Mouse (Mus musculus): ENCODE measurements around the gene Ccdc106. TPM values are rescaled to one million over a fixed set of nuclear protein-coding genes. Genes with fewer than 3 reads are reported as not detected.

The Ccdc106 gene
- polyA plus RNA-seq, 1 experiment = 0.34 TPM

DNA sequence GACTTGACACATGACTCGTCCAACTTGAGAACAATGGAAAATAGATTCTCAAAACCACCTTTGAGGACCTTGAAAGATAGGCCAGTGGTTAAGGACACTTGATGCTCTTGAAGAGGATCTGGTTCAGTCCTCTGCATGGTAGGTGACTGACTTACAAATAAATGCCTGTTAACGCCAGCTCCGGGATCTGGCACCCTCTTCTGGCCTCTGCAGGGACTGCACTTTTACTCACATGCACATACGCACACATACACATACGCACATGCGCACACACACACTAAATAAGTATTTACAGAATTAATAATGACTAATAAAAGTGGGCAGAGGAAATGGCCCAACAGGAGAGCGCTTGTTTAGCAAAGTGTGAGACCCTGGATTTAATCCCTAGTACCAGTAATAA, 43.5 kb upstream of the Ccdc106 start:
- no peak overlapping the region for H3ac ChIP-seq (ENCODE audit: control insufficient read depth, insufficient read length, low read depth)

DNA sequence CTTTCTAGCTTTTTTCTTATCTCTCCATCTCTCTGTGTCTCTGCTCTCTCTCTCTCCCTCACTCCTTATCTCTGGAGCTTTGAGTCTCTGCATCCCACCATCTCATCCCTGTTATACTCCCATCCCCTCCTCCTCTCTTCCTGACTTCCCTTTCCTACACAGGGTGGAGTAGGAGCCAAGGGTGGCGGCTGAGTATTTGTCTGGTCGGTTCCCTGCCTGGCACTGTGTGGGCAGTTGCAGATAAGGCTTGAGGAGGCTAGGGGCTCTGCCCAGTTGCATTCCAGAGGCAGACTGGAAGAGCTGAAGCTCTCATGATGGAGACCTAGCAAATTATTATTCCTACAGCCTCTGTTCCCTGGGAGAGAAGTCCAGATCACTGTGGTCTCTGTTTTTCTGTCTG, 32.1 kb upstream of the Ccdc106 start:
- no peaks in the 10 kb centered on the region for H3K36me3 ChIP-seq (ENCODE audit: control insufficient read depth, insufficient read depth)
- no peak overlapping the region for H3ac ChIP-seq (ENCODE audit: control insufficient read depth, insufficient read length, low read depth)
- peaks cover 17% of the 10 kb centered on the region for H3K27me3 ChIP-seq (ENCODE audit: control insufficient read depth, insufficient read depth, insufficient read length)
- TF ChIP-seq MYOG (IDR thresholded peaks at IDR 0.05; ENCODE audit: control insufficient read depth, extremely low read depth, insufficient read length) (no peak), MYOD1 (IDR thresholded peaks at IDR 0.05; ENCODE audit: control insufficient read depth, insufficient read length, low read depth) (no peak), MAX (IDR thresholded peaks at IDR 0.05) (no peak), FOSL1 (IDR thresholded peaks at IDR 0.05; ENCODE audit: insufficient read depth, low read length, poor library complexity, severe bottlenecking) (no peak), CTCF (IDR thresholded peaks at IDR 0.05; ENCODE audit: control insufficient read depth, insufficient read depth, insufficient read length) (no peak), CEBPB (IDR thresholded peaks at IDR 0.05; ENCODE audit: low read depth) (no peak), USF1 (IDR thresholded peaks at IDR 0.05; ENCODE audit: low read depth) (no peak)
- no peaks in the 10 kb centered on the region for H3K79me2 ChIP-seq (ENCODE audit: control insufficient read depth, insufficient read depth)
- H3K79me3 ChIP-seq (ENCODE audit: low read depth) = no peaks in the 10 kb centered on the region
- H3K4me3 ChIP-seq (ENCODE audit: insufficient read depth, poor library complexity, severe bottlenecking) = no peak overlapping the region

More for the DNA sequence above, 43.5 kb upstream of the Ccdc106 start:
- Histone ChIP-seq H3K79me3 (ENCODE audit: low read depth) (no peaks in the 10 kb centered on the region), H3K4me3 (ENCODE audit: insufficient read depth, poor library complexity, severe bottlenecking) (no peak overlapping the region), H3K36me3 (ENCODE audit: control insufficient read depth, insufficient read depth) (no peaks in the 10 kb centered on the region), H3K27me3 (ENCODE audit: control insufficient read depth, insufficient read depth, insufficient read length) (peaks cover 4% of the 10 kb centered on the region), H3K79me2 (ENCODE audit: control insufficient read depth, insufficient read depth) (no peaks in the 10 kb centered on the region)
- TF ChIP-seq CEBPB (IDR thresholded peaks at IDR 0.05; ENCODE audit: low read depth) (no peak), CTCF (IDR thresholded peaks at IDR 0.05; ENCODE audit: control insufficient read depth, insufficient read depth, insufficient read length) (no peak), FOSL1 (IDR thresholded peaks at IDR 0.05; ENCODE audit: insufficient read depth, low read length, poor library complexity, severe bottlenecking) (no peak), MYOD1 (IDR thresholded peaks at IDR 0.05; ENCODE audit: control insufficient read depth, insufficient read length, low read depth) (no peak), MAX (IDR thresholded peaks at IDR 0.05) (no peak), USF1 (IDR thresholded peaks at IDR 0.05; ENCODE audit: low read depth) (no peak), MYOG (IDR thresholded peaks at IDR 0.05; ENCODE audit: control insufficient read depth, extremely low read depth, insufficient read length) (no peak)

DNA sequence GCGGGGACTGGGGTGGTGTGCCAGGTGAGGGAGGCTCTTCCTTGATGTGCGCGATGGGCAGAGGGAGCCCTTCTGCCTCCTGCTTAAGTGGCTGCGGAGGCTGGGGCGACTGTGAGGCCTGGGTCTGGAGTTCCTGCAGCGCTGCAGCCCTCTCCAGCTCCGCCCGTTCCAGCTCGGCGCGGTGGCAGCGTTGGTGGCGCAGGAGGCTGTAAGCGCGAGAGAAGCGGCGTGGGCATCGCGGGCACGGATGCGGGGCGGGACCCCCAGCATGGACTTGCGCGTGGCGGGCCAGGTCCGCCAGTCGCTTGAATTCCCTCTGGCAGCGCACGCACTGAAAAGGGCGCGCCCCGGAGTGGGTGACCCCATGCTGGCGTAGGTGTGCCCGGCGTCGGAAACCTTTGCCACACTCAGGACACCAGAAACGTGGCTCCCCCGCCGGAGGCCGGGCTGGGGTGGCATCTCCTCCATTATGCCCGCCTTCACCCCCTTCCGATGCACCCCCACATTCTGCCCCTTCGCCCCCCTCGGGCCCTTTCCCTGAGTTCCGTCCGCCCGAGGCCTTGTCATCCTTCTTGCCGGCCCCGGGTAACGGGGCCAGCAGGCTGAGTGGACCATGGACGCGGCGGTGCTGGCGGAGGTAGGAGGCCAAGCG, 26.9 kb upstream of the Ccdc106 start:
- no peak overlapping the region for H3K4me3 ChIP-seq (ENCODE audit: insufficient read depth, poor library complexity, severe bottlenecking)
- H3ac ChIP-seq (ENCODE audit: control insufficient read depth, insufficient read length, low read depth) = no peak overlapping the region
- H3K79me2 ChIP-seq (ENCODE audit: control insufficient read depth, insufficient read depth) = peaks cover 6% of the 10 kb centered on the region
- no peaks in the 10 kb centered on the region for H3K27me3 ChIP-seq (ENCODE audit: control insufficient read depth, insufficient read depth, insufficient read length)
- no peak for TF ChIP-seq USF1 (IDR thresholded peaks at IDR 0.05; ENCODE audit: low read depth)
- TF ChIP-seq MYOG (IDR thresholded peaks at IDR 0.05; ENCODE audit: control insufficient read depth, extremely low read depth, insufficient read length) = no peak
- no peak for TF ChIP-seq MYOD1 (IDR thresholded peaks at IDR 0.05; ENCODE audit: control insufficient read depth, insufficient read length, low read depth)
- TF ChIP-seq FOSL1 (IDR thresholded peaks at IDR 0.05; ENCODE audit: insufficient read depth, low read length, poor library complexity, severe bottlenecking) = no peak
- no peak for TF ChIP-seq MAX (IDR thresholded peaks at IDR 0.05)
- no peaks in the 10 kb centered on the region for H3K36me3 ChIP-seq (ENCODE audit: control insufficient read depth, insufficient read depth)
- H3K79me3 ChIP-seq (ENCODE audit: low read depth) = no peaks in the 10 kb centered on the region

DNA sequence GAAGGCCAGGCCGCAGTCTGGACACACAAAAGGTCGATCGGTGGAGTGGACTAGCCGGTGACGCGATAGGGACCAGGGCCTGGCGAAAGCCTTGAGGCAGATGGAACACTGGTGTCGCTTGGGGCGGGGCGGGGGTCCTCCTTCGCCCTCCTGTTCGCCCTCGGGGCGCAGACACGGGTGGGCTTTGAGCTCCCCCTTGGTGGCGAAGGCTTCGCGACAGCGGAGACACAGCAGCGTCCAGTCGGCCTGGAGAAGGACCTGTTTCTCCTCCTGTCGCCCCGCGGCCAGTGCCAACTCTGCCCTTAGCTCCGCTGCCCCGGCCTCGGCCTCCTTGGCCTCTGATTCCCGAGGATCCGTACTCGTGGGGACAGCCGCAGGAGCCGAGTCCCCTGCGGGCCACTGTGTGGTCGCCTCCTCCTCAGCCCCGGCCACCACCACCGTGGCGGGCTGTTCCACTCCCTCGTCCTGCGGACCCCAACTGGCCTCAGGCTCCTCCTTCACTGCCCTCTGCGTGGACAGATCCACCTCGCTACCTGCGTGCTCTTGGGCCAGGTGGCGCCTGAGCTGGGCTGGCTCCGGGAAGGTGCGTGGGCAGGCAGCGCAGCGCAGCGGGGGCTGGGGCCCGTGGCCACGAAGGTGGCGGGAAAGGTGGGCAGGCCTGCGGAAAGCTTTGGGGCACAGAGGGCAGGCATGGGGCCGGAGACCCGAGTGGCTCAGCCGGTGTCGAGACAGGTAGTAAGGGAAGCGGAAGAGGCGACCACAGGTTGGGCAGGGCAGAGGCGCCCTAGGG, 26.2 kb upstream of the Ccdc106 start:
- H3ac ChIP-seq (ENCODE audit: control insufficient read depth, insufficient read length, low read depth) = no peak overlapping the region
- H3K79me2 ChIP-seq (ENCODE audit: control insufficient read depth, insufficient read depth) = peaks cover 6% of the 10 kb centered on the region
- H3K27me3 ChIP-seq (ENCODE audit: control insufficient read depth, insufficient read depth, insufficient read length) = no peaks in the 10 kb centered on the region
- no peaks in the 10 kb centered on the region for H3K36me3 ChIP-seq (ENCODE audit: control insufficient read depth, insufficient read depth)
- TF ChIP-seq CTCF (IDR thresholded peaks at IDR 0.05; ENCODE audit: control insufficient read depth, insufficient read depth, insufficient read length) (no peak), MYOD1 (IDR thresholded peaks at IDR 0.05; ENCODE audit: control insufficient read depth, insufficient read length, low read depth) (no peak), MYOG (IDR thresholded peaks at IDR 0.05; ENCODE audit: control insufficient read depth, extremely low read depth, insufficient read length) (no peak)
- no peak overlapping the region for H3K4me3 ChIP-seq (ENCODE audit: insufficient read depth, poor library complexity, severe bottlenecking)
- H3K79me3 ChIP-seq (ENCODE audit: low read depth) = no peaks in the 10 kb centered on the region

DNA sequence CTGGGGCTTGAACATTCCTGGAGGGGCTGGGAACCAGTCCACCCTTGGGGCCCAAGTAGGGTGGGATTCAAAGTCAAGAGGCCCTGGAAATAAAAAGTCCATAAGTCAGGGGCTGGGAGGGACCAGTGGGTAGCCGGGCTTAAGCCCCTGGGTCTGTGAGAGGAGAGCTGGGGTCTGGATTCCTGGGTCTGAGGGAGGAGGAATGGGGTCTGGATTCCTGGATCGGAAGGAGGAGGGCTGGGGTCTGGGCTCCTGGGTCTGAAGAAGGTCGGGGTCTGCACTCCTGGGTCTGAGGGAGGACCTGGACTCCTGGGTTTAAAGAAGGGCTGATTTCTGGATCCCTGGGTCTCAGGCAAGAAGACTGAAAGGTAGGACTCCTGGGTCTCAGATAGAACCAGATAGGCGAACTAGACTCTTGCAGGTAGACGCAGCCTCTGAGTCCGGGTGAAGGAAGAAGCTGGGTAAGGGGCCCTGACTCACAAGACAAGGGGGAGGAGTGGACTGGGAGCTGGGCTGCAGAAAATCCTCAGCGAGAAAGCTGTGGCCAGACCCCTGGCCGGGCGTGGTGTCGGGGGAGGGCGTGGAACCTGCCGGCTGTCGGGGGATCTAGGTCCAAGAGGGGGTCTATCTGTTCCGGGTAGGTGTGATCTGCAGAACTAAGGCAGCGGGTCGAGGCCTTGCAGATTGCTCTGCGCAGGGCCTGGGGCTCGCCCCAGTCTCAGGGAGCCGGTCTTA, 24.9 kb upstream of the Ccdc106 start:
- H3K27me3 ChIP-seq (ENCODE audit: control insufficient read depth, insufficient read depth, insufficient read length) = no peaks in the 10 kb centered on the region
- TF ChIP-seq MYOD1 (IDR thresholded peaks at IDR 0.05; ENCODE audit: control insufficient read depth, insufficient read length, low read depth) = no peak
- no peak for TF ChIP-seq MYOG (IDR thresholded peaks at IDR 0.05; ENCODE audit: control insufficient read depth, extremely low read depth, insufficient read length)
- no peak for TF ChIP-seq FOSL1 (IDR thresholded peaks at IDR 0.05; ENCODE audit: insufficient read depth, low read length, poor library complexity, severe bottlenecking)
- no peak for TF ChIP-seq CEBPB (IDR thresholded peaks at IDR 0.05; ENCODE audit: low read depth)
- no peak for TF ChIP-seq CTCF (IDR thresholded peaks at IDR 0.05; ENCODE audit: control insufficient read depth, insufficient read depth, insufficient read length)
- TF ChIP-seq USF1 (IDR thresholded peaks at IDR 0.05; ENCODE audit: low read depth) = no peak
- no peak for TF ChIP-seq MAX (IDR thresholded peaks at IDR 0.05)
- peak overlapping the region; percentile 43 for H3K4me3 ChIP-seq (ENCODE audit: insufficient read depth, poor library complexity, severe bottlenecking)
- H3K79me3 ChIP-seq (ENCODE audit: low read depth) = no peaks in the 10 kb centered on the region
- no peaks in the 10 kb centered on the region for H3K36me3 ChIP-seq (ENCODE audit: control insufficient read depth, insufficient read depth)
- H3K79me2 ChIP-seq (ENCODE audit: control insufficient read depth, insufficient read depth) = peaks cover 6% of the 10 kb centered on the region
- peak overlapping the region; percentile 72 for H3ac ChIP-seq (ENCODE audit: control insufficient read depth, insufficient read length, low read depth)
